Mouse (Mus musculus) thymus, adult 2 months (tissue): ENCODE data around the gene Pts.

Experiments
- CTCF ChIP-seq: fragments of 200-500 bp; IDR thresholded peaks from 2 replicates; pipeline ENCODE4 v1.5.1; 2012; ENCODE audit warnings: mild to moderate bottlenecking, control low read depth, low read length, moderate library complexity, borderline replicate concordance; ENCODE audit not compliant: control insufficient read depth, poor library complexity, insufficient read depth; ENCODE audit errors: extremely low read depth
- POLR2A ChIP-seq: fragments of 200-500 bp; IDR thresholded peaks from 2 replicates; pipeline ENCODE4 v1.6.1; 2012; ENCODE audit warnings: mild to moderate bottlenecking, low read length, control low read depth, moderate library complexity; ENCODE audit not compliant: control insufficient read depth, poor library complexity, insufficient read depth; ENCODE audit errors: extremely low read depth

- TF ChIP-seq POLR2A: no peak
- no peak for TF ChIP-seq CTCF
Measured at GRCm38 (mm10) chr9:50535930-50536329, 7.4 kb upstream of the Pts start.
